Mouse (Mus musculus) Patski (cell line): ENCODE data around the gene Tmem200b. TPM values are rescaled to one million over a fixed set of nuclear protein-coding genes. Genes with fewer than 3 reads are reported as not detected.

Source experiments
- ATAC-seq: fragments of 100-300 bp; one replicate; pipeline ENCODE4 v1.8.0; 2021
- CTCF ChIA-PET: fragments of 350-600 bp; sonication (Branson Sonifier 250); formaldehyde crosslinking; loops from one replicate; lab custom pipeline; 2022; ENCODE audit warnings: inconsistent platforms; lab: Charles Lee
- POLR2A ChIA-PET: fragments of 350-600 bp; sonication (Branson Sonifier 250); formaldehyde crosslinking; loops from one replicate; lab custom pipeline; 2022; ENCODE audit warnings: antibody characterized with exemption, inconsistent platforms; lab: Charles Lee
- DNase-seq: peaks from one replicate; pipeline ENCODE4 v3.0.0-alpha.2; 2011; ENCODE audit warnings: low read depth, low spot score
- H3K27me3 ChIP-seq: fragments of 371-371 bp; one replicate; pipeline ENCODE4 v1.5.1; 2021
- CTCF ChIP-seq: fragments of 100-300 bp; IDR thresholded peaks from one replicate; pipeline ENCODE4 v1.5.1; 2021
- in situ Hi-C: fragments of 300-500 bp; cut with MboI; formaldehyde crosslinking; loops from 3 replicates; pipeline ENCODE4 v1.11.1; 2018; ENCODE audit warnings: low pct_unique_long_range_greater_than_20kb, mixed read lengths
- polyA plus RNA-seq: library from polyadenylated mRNA; unstranded; gene quantifications from one replicate; pipeline ENCODE4 v1.2.3, GENCODE M21; 2021

Gene Tmem200b
- polyA plus RNA-seq, 1 experiment from 2014 or later: not detected

DNA sequence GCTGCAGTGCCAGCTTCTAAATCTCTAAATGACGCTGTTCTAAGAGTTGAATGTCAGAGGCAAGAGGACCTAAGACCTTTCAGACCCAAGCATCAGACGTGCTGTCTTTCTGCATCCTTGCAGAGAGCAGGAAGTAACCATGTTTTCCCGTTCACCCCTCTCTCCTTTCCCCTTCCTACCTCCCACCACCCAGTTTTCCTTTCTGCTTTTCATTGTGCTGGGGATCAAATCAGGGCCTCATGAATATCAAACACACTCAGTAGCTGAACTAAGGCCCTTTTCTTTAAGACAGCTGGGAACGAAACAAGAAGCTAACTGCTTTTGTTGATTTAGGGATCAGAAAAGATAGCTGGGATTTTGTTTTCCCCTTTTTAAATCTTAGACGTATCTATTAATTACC, 28.3 kb downstream of the Tmem200b start:
- H3K27me3 ChIP-seq: no peaks in the 10 kb centered on the region
- CTCF ChIA-PET: interaction anchor here (0.9 to 2.1 kb wide), 3 partner anchors 12 to 18 kb away, joined by 3 to 6 read pairs (median 3); no protein-coding TSS in a partner anchor
- no peak for DNase-seq
- POLR2A ChIA-PET: no interaction called here
- in situ Hi-C loops: no loop called here
- TF ChIP-seq CTCF: no peak
- ATAC-seq: no peak

DNA sequence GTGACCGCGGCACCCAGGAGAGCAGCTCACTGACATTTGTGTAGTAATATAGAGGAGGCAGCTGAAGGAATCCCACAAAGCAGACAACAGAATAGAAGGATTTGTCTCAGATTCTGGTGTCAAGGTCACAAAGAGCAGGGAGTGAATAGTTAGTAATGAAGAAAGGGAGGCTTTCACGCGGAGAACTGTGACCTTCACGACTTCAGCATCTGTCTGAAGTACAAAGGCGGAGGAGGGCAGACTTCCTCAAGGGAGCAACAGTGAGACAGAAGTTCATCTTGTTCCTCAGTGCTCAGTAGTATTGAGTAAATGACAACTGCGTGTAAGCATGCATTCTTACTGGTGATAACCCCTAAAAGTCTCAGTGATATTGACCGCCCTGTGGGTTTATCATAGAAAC, 29.1 kb downstream of the Tmem200b start:
- POLR2A ChIA-PET: no interaction called here
- in situ Hi-C loops: no loop called here
- TF ChIP-seq CTCF: no peak
- no peaks in the 10 kb centered on the region for H3K27me3 ChIP-seq
- ATAC-seq: no peak
- CTCF ChIA-PET: interaction anchor here (0.9 kb wide), 1 partner anchor 15 kb away, joined by 3 read pairs; no protein-coding TSS in a partner anchor
- DNase-seq: no peak

DNA sequence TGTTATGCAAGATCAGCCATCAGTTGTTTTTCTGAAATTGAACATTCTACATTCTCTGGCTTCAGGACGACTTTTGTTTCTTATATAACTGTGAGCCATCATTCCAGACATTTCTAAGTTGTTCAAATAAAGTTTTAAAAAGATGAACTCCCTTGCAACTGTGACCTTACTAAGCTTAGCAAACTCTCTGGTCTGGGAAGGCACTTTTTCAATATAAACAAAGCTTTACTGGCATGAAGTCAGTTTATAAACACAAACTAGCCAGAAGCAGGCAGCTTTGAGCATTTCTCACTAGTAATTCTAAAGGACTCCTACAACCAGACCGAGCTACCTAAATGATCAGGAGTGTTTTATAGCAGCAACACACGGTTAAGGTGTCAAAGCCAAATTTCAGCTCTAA, 35.6 kb downstream of the Tmem200b start:
- no peaks in the 10 kb centered on the region for H3K27me3 ChIP-seq
- in situ Hi-C loops: no loop called here
- TF ChIP-seq CTCF: no peak
- CTCF ChIA-PET: interaction anchor here (1.7 kb wide), 1 partner anchor 27 kb away, joined by 4 read pairs; no protein-coding TSS in a partner anchor
- ATAC-seq: no peak
- no peak for DNase-seq
- POLR2A ChIA-PET: interaction anchor here (0.6 to 1.0 kb wide), 2 partner anchors 9 to 16 kb away, joined by 3 to 4 read pairs; no protein-coding TSS in a partner anchor

DNA sequence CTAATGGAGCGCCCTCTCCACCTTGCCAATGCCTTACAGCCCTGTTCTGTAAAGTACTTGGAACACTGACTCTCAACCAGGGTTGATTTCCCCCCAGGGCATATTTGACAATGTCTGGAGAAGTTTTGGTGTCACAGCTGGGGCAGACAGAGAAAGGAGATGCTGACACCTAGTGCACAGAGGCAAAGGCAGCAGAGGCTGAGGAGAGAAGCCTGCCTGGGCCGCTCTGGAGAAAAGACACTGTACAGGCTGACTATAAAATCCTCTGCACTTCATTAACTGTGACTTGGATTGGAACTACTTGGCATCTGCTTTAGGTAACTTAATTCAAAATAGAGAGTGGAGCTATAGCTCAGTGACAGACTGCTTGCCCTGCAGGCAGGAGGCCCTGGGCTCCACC, 47.3 kb downstream of the Tmem200b start:
- DNase-seq: no peak
- in situ Hi-C loops: no loop called here
- no peaks in the 10 kb centered on the region for H3K27me3 ChIP-seq
- ChIA-PET CTCF (no interaction called here), POLR2A (no interaction called here)
- ATAC-seq: no peak
- TF ChIP-seq CTCF: no peak

DNA sequence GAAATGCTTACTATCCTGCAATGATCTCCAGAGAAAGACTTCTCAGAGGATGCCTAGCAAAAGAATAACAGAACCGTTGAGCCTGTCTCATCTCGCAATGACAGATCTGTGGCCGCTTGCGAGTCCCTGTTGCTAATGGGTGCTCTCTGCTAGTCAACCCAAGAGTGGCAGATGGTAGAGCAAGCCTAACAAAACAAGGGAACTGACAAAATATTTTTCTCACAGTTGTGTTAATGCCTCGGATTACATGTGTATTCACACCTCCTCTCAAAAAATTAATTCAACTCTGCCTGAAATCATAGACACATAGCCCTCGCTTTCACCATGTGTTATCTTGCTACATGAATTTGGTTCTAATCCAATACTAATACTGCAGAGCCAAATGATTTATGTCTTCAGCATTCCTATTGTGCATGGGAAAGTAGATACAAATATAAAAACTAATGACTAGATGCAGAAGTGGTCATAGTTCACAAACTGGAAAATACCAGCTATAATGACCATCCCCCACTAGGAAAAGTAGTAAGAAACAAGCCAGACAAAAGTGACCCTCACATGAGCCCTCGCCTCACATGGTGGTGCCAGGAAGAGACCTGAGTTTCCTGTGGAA, 48.8 kb downstream of the Tmem200b start:
- TF ChIP-seq CTCF: no peak
- ChIA-PET POLR2A (interaction anchor here (0.9 kb wide), 1 partner anchor 96 kb away, joined by 3 read pairs; no protein-coding TSS in a partner anchor), CTCF (interaction anchor here (0.8 to 1.5 kb wide), 4 partner anchors 8 to 33 kb away, joined by 3 to 5 read pairs (median 4); no protein-coding TSS in a partner anchor)
- ATAC-seq (no peak), DNase-seq (no peak)
- in situ Hi-C loops: loop anchor here (10.0 kb wide), 1 partner anchor 106 kb away; no protein-coding TSS in a partner anchor
- no peaks in the 10 kb centered on the region for H3K27me3 ChIP-seq

Other genes with a start within 250 kb of the Tmem200b start
- 0.63 TPM for gene Ptpru, start 83.5 kb upstream of the Tmem200b start, polyA plus RNA-seq
- gene Mecr, start 78.3 kb upstream of the Tmem200b start, polyA plus RNA-seq: 17.0 TPM
- gene Srsf4, start 48.2 kb upstream of the Tmem200b start, polyA plus RNA-seq: 49.5 TPM
- gene Gm10300, start 152.9 kb downstream of the Tmem200b start, polyA plus RNA-seq: 0.21 TPM
- gene Epb41, start 153.6 kb downstream of the Tmem200b start, polyA plus RNA-seq: 53.5 TPM
- not detected for gene Oprd1, start 222.7 kb downstream of the Tmem200b start, polyA plus RNA-seq